Comparison of ENCODE assay signal across 10 mouse cellular contexts in the genomic region with DNA sequence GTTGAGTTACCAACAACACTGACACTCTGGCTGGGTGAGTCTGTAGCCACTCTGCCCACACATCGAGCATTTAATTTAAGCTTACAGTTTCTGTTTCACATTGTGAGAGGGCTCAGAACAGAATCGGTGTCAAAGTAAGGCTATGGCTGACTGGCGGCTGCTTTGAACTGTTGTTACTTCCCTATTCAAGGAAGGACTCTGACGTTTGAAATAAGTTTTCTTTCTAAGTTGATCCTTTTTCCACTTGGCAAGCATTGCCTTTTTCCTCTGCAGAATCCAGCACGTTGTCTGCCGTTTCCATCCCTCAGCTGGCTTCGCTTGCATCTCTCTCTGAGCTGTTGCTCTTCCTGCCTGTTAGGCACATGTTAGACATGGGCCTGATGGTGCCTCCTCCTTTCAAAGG. TPM values are rescaled to one million over a fixed set of nuclear protein-coding genes. Genes with fewer than 3 reads are reported as not detected.
DNase-seq lines count a peak whose midpoint lies in the region; ATAC-seq lines count a peak whose summit lies in the region.
"Had no signal": no experiment of that assay in that cellular context is flagged by ENCODE, and none has a peak within 500 bp of the region (broad histone marks: within the 10 kb centered on the region; RNA-seq: fewer than 3 reads in every experiment).

No protein-coding gene starts in this region.

- ATAC-seq in common myeloid progenitor, adult 5-6 weeks (replicated peaks; ENCODE audit: low read depth, poor library complexity, severe bottlenecking): peak; percentile 86
- ATAC-seq in monocyte, adult 5-6 weeks (replicated peaks; ENCODE audit: insufficient number of reproducible peaks, low FRiP score, low TSS enrichment, poor library complexity, severe bottlenecking): peak; percentile 70

- intact Hi-C loops in left cerebral cortex, postnatal 36 days (cut with DNase I): no loop called here

- peak; percentile 22 for DNase-seq in kidney, adult 9 months
- no peak for DNase-seq in kidney, postnatal 4 days
- DNase-seq in CD4-positive, CD25-positive, alpha-beta regulatory T cell, adult 2 months (ENCODE audit: low read depth, low spot score): peak; percentile 38
- no peak for DNase-seq in right cerebral cortex, adult 2 months (ENCODE audit: low spot score in 2 of 2)
- DNase-seq in kidney, adult 11 months: no peak
- no peak for DNase-seq in left cerebral cortex, postnatal 36 days (ENCODE audit: low spot score in 2 of 2)
- DNase-seq: adrenal gland, adult 8-10 months; cerebellum, adult 9-10 months had no signal

RNA-seq across cellular contexts. Expression of a gene that starts 38.7 kb away (rescaled TPM):
- total RNA-seq in common myeloid progenitor, adult 5-6 weeks (2017): 12.1 TPM in 2 replicates
- total RNA-seq in monocyte, adult 5-6 weeks (2017): 4.5 to 9.3 TPM (median 6.5 TPM) in 3 replicates
- 10 to 100 TPM; 12.8 to 13.8 TPM for total RNA-seq in left cerebral cortex, postnatal 36 days (2021)

RNA-seq across cellular contexts. Expression of a gene that starts 47.3 kb away (rescaled TPM):
- total RNA-seq in common myeloid progenitor, adult 5-6 weeks (2017): 14.7 and 15.3 TPM in 2 replicates
- total RNA-seq in monocyte, adult 5-6 weeks (2017): 0.11 to 1.0 TPM in 2 of 3 replicates, not detected in the other
- total RNA-seq in left cerebral cortex, postnatal 36 days (2021): 10 to 100 TPM; 46.0 to 47.0 TPM

Comparison
In these comparisons a context has a peak if more than half of its experiments do, and no peak if none do; other contexts are left out.
1. DNase-seq: peak in kidney, adult 9 months (single experiment) and CD4-positive, CD25-positive, alpha-beta regulatory T cell, adult 2 months (single experiment); none in kidney, postnatal 4 days (0 of 2), right cerebral cortex, adult 2 months (0 of 2), kidney, adult 11 months (single experiment) and left cerebral cortex, postnatal 36 days (0 of 2).